Mouse (Mus musculus) left cerebral cortex, adult 8-10 months (tissue): ENCODE measurements at regions not wholly inside any gene's neighbourhood (a gene's known extent, or its start where the extent isn't known, plus 50 kb on each side); places are given as distances from the start of the nearest gene placed in this dataset.

ENCODE experiments used
- DNase-seq, 2 experiments: peaks; one replicate each; pipeline ENCODE4 v3.0.0; 2022; ENCODE audit warnings: low spot score in 2 of 2

GRCm38 (mm10) chr13:37693617-37694016, 84.6 kb upstream of the Rreb1 start:
- no peak for DNase-seq

GRCm38 (mm10) chr13:37704475-37704874, 73.7 kb upstream of the Rreb1 start:
- no peak for DNase-seq

GRCm38 (mm10) chr13:37705482-37705881, 72.7 kb upstream of the Rreb1 start:
- DNase-seq: no peak

- no peak for DNase-seq
These were observed 67.3 kb upstream of the Rreb1 start for GRCm38 (mm10) chr13:37710913-37711312.

- no peak for DNase-seq
These were observed 65.2 kb upstream of the Rreb1 start for GRCm38 (mm10) chr13:37712908-37713496.

GRCm38 (mm10) chr13:37715058-37715712, 63.0 kb upstream of the Rreb1 start:
- DNase-seq: no peak

- DNase-seq: no peak
These were observed 62.2 kb upstream of the Rreb1 start for GRCm38 (mm10) chr13:37715770-37716693.

- no peak for DNase-seq
These were observed 60.4 kb upstream of the Rreb1 start for GRCm38 (mm10) chr13:37717793-37718192.

- DNase-seq: no peak
These were observed 59.8 kb upstream of the Rreb1 start for GRCm38 (mm10) chr13:37718364-37718763.
